Mouse (Mus musculus) embryo, embryonic 10.5 days (tissue): ENCODE results near the gene Oxnad1.
"Not testable (repeated sequence)": the region's sequence is repeated elsewhere in the genome, so short reads cannot be mapped to it uniquely, and the experiment has no call there.

Experiments used
- DNase-seq: peaks from one replicate; pipeline ENCODE4 v3.0.0-alpha.2; 2015; ENCODE audit warnings: low spot score

Gene Oxnad1

DNA sequence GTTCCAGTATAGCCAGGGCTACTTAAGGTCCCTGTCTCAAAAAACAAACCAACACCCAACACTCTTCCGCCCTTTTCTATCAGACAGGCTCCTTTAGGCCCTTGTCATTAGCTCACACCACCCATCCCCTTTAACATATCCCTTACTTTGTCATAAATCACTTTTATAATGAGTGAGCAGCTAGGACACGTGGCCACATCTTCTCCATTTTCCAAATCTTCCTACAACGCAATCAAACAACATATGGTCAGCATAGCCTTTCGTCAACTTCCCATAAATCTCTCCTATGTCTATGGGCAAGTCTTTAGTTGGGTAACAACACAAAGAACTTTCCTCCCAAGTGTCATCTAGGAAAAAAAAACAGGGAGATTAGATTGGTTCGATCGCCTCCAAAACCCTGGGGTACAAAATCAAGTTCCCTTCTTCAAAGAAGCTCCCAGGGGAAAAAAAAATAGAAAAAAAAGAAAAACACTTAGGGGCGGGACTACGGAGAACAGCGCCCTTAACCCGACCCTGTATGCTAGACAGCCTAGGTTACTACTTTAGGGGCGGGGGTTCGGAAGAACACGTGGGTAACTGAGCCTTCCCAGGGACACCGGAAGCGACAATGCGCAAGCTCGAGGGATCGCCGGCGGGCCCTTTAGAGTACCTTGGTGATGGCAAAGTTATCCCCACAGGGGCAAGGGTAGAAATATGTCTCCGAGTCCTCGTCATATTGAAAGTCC, at the start of gene Oxnad1:
TSS of gene Oxnad1 (plus strand) at position 614 of the 725 bp plus-strand sequence.
- peak; percentile 95 for DNase-seq

- DNase-seq = no peak
These were observed 48.7 kb upstream of the Oxnad1 start for GRCm38 (mm10) chr14:32036482-32036881.

GRCm38 (mm10) chr14:32037661-32038252, 47.4 kb upstream of the Oxnad1 start:
- DNase-seq = no peak

- DNase-seq = no peak
These were observed 43.1 kb upstream of the Oxnad1 start for GRCm38 (mm10) chr14:32042108-32042507.

DNA sequence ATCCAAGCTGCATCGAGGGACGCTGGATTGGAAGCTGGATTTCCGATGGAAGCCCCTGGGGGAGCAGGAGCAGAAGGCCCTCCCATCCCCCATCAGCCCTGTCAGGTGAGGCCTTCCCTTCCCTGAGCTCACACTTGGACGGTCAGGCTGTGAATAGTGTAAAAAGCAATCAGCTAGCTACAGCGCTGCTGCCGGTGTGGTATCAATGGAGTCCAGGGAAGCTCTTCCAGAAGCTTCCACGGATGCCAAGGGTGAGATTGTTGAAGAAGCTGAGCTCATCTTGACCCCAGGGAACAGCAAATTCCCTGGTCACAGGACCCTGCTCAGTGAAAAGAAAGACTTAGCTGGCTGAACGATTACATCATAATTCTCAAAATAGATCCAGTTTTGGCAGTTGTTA, 38.8 kb upstream of the Oxnad1 start:
- DNase-seq = no peak

DNA sequence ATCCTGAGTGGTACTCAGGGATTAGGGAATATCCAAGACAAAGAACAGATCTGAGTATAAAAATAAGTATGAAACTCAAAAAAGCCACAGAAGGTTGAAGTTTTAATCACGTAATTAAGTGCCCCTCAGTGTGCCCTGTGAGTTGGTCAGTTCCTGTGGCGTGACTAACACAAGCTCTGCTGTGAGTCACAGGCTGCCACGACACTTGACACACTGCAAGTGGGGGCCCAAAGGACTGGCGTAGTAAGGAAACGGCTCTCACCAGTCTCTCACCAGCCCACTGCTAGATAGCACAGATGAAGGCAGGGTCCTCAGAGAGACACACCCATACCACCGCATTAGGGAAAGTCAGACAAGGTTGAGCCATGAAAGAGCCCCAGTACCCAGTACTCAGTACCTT, 35.0 kb upstream of the Oxnad1 start:
- no peak for DNase-seq

DNA sequence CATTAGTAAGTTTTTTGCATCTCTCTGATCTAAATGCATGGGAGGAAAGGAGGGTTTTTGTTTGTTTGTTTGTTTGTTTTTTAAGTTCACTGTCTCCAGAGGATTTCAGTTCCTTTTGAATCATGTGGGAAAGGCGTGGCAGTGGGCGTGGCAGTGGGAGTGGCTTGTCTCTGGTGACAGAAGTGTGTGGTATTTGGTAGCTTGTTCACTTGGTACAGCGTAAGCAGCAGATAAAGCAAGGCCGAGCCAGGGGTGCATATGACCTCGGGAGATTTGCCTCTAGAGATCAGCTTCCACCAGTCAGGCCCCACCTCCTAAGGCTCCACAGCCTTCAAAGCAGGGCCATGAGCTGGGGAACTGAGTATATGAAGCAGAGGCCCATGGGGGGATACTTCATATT, 31.3 kb upstream of the Oxnad1 start:
- no peak for DNase-seq

- no peak for DNase-seq
These were observed 30.4 kb upstream of the Oxnad1 start for GRCm38 (mm10) chr14:32054788-32055187.

DNA sequence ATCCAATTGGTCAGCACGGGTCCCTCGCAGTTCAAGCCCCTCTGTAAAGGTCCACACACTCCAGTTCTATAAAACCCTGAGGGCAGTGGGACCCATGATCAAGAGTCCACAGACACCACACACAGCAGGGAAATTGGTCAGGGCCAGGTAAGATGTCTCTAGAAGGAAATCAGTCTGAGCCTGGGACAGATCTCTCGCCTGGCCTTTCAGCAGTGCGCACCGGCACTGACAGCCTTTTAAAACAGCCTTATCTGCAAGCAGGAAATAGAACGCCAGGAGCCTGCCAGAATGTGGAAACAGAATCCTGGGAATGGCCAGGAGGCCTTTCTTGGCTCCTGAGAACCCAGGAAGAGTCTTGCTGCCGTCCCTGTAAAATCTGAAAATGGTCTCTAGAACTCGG, 29.4 kb upstream of the Oxnad1 start:
- DNase-seq = no peak

- DNase-seq = peak; percentile 23
These were observed 28.5 kb upstream of the Oxnad1 start for GRCm38 (mm10) chr14:32056675-32057074.

GRCm38 (mm10) chr14:32057664-32058063, 27.5 kb upstream of the Oxnad1 start:
- no peak for DNase-seq

DNA sequence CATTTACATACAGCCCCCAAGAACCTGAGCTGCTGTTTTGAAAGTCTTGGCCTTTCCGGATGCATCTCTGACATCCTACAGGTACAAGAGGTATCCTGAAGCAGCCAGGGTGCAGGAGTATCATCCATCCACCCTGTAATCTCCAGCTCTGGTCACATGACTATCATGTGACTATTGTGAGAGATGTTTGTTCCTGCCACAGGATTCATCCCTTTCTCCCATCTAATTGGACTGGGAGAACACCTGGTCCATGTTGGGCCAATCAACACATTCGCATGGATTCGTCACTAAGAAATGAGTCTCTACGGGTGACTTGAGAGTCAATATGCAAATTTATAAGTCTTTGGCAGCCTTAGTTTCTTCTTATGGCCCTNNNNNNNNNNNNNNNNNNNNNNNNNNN, 23.8 kb upstream of the Oxnad1 start:
- no peak for DNase-seq

DNA sequence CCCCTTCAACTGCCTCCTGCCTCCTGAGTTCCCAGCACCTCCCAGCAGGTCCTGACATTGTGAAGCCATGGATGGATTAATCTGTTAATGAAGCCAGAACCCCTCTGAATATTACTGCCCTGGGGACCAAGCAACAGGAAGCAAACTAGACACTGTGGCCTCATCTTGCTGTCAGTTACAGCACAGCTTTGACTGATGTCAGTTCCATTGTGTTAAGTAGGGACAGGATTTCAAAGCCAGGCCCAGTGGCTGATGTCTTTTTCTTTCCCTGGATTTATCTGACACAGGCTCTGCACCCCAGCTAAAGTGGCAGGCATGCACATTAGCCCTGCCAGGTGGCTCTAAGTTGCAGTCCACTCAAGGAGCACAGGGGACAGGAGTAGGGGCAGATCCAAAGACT, 12.4 kb upstream of the Oxnad1 start:
- DNase-seq = no peak

- DNase-seq = no peak
These were observed 11.9 kb upstream of the Oxnad1 start for GRCm38 (mm10) chr14:32073211-32073685.

GRCm38 (mm10) chr14:32073901-32074300, 11.3 kb upstream of the Oxnad1 start:
- no peak for DNase-seq

DNA sequence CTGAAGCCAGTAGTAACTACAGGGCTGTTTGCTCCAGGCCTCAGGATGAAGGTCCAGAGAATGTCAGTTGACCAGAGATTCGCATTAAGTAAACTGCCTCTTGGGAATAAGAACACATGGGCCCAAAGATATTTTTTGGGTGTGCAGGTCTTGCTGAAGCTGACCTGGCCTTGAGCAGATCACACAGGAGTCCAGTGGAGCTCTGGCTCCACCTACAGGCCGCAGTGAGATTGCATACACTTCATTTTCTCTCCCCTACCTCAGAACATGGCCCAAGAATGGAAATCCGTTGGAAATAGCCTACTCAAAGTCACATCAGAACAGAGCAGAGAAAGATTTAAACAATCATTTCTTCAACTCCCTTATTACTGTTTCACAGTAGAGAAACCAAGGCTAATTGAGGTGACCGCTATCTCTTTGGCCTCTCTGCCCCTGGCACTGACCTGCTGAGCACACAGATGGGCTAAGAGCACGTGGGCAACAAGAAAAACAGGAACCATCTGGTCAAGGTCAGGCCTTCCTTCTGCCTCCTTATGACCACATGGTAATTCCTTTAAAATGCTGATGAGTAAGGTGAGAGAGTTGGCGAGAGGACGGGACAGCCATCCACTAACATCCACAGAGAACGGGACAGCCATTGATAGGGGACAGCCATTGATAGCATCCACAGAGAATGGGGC, 8.1 kb upstream of the Oxnad1 start:
- peak; percentile 89 for DNase-seq

DNA sequence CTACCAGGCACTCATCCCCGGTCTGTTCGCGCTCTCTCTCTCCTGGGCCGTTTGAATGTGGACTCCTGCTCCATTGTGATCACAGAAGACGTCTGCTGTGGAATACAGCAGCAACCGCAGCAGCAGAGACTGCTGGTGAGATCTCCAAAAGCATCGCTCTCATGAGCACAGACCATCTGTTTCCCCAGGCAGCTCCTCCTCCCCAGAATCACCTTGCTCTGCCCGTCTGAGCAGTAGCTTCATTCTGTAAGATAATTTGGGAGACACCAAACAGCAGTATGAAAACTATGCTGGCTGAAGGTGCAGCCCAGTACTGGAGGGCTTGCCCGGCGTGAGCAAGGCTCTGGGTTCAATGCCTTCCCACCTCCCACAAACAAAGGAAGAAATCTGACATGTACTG, 4.1 kb upstream of the Oxnad1 start:
- DNase-seq = no peak

- no peak for DNase-seq
These were observed 2.3 kb upstream of the Oxnad1 start for GRCm38 (mm10) chr14:32082891-32083290.

DNA sequence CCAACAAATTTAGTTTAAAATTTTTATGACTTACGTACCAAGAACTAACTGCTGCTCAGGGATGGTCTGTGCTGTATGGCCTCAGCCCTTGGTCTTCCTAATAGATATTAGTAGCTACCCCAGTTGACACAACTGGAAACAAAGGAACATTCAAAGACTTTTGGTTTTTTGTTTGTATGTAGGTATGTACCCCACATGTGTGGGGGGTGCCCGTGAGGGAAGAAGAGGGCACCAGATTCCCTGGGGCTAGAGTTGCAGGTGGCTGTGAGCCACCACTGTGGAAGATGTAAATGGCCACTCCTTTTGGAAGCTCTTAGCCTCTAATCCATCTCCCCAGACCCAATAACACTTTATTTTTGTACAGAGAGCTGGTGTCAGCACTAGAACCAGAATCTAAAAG, 1.7 kb upstream of the Oxnad1 start:
- DNase-seq = no peak

DNA sequence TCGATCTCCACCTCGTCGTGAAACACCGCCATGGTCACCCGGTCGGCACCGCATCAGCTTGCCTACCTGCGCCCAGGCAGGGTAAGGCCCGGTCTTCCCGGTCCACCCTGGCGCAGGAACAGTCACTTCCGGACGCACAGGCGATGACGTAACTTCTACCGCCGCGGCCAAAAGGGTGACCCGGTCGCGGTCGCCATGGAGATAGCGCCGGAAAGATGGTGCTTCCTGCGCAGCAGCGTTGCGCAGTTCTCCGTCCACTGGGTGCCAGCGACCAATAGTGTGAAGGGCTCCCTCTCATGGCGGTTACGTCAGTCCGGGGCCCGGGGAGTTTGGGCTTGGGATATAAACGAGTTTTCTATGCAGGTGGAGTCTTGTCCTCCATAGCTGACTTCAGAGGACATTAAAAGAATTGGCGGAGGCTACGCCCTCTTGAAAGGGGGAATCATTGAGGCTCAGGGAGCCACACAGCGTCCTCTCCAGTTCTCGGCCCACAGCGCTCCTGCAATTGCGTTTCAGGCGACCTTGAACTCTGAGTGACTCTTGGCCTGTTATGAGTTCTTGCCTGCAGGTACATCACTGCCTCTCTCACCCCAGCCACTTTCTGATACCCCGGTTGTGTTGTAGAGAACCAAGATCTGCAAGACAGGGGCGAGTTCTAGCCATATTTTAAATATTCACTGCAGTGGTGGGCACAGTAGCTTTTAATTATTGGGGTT, 470 bp downstream of the Oxnad1 start, which contains the start of gene Dph3:
TSS of gene Dph3 (minus strand) at position 244 of the 716 bp plus-strand sequence.
- peak; percentile 98 for DNase-seq

DNA sequence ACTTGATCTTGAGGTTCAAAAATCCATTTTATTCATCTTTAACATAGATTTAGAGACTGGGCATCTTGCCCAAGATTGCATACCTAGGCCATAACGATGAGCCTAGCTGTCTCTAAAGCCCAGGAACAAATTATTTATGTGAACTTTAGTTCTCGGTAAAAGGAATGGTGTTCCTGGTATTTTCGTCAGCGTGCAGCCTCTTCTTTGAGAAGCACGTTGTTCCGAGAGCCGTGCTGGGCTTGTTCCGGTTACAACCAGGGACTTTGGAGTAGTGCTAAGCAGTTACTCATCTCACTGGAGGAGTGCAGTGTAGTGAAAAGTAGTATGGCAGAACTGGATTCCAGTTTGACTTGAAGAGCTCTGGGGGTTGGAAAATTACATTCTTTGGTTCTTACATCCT, 1.1 kb downstream of the Oxnad1 start:
- no peak for DNase-seq

DNA sequence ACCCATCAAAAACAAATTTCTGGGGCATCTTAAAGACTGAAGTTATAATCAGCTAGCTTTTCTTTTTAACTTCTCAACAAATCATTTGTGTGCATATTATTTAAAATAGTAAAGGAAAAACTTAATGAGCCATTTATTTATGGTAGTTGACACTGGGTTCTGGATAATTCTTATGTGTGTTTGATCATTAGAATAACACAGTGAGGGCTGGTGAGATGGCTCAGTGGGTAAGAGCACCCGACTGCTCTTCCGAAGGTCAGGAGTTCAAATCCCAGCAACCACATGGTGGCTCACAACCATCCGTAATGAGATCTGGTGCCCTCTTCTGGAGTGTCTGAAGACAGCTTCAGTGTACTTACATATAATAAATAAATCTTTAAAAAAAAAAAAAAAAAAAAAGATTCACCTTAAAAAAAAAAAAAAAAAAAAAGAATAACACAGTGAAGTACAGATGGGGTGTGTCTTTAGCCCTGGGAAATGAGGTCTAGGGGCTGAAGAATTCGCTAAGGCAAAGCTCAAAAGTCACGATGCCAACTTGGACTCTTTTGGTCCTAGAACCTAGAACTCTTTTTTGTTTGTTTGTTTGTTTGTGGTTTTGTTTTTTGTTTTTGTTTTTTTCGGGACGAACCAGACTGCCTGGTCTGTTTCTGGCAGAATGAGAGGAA, 2.5 kb downstream of the Oxnad1 start:
- not testable (repeated sequence) for DNase-seq
